Mouse (Mus musculus): ENCODE measurements around the gene Omp.

The Omp gene

DNA sequence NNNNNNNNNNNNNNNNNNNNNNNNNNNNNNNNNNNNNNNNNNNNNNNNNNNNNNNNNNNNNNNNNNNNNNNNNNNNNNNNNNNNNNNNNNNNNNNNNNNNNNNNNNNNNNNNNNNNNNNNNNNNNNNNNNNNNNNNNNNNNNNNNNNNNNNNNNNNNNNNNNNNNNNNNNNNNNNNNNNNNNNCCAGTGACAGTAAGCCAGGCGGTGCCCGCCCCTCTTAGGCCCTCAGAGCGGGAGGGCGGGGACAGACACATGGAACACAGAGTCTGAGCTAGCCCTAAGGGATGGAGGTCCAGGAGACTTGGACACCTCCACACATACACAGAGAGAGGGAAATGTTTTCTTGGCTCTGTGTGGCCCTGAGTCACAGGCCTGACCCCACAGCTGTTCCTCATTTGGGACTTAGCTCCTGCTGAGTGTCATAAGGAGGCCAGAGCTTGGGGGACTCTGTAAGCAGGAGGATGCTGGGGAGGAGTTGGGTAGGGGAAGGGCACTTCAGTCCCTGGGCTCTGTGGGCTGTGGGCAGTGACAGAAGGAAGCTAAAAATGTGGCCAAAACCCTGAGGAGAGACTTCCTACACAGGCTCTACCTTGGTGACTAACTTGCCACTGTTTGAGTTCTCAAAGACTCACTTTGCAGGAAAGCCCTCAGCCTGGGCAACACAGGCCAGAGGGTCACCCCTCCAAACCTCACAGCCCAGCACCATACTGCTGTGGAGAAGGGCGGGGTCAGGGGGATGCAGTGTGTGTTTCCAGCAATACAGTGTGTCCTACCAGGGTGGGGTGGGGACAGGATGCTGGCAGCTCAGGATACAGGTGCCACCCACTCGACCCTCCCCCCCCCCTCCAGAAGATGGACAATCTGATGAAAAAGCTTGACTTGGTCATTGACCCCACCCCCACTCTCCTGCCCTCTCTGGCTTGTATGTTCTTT is 26.1 kb upstream of the Omp start:
- peak; percentile 66 to 73 for DNase-seq (ENCODE audit: low spot score in 2 of 2)

DNA sequence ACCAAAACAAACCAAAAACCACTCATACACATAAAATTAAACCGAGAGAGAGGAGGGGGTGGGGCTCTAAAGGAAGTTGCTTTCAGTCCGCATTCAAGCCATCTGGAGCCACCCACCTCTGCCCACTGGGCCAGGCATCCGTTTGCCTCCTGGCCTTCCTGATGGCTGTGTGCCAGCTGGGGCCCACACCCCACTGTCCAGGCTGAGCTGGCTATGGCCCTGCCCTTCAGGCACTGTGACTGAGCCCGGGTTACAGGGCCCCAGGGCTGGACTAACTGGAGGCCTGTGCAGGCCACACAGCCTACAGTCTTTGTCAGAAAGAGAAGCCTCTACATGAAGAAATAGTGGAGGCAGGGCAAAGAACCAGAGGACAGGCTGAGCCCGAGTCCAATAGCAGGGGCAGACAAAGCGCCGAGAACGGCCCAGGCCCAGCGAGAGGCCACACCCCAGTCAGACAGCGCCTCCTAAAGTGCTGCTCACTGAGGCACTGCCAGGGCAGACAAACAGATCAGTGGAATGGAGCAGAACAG is 19.8 kb upstream of the Omp start:
- peak; percentile 53 to 66 for DNase-seq (ENCODE audit: low spot score in 2 of 2)

DNA sequence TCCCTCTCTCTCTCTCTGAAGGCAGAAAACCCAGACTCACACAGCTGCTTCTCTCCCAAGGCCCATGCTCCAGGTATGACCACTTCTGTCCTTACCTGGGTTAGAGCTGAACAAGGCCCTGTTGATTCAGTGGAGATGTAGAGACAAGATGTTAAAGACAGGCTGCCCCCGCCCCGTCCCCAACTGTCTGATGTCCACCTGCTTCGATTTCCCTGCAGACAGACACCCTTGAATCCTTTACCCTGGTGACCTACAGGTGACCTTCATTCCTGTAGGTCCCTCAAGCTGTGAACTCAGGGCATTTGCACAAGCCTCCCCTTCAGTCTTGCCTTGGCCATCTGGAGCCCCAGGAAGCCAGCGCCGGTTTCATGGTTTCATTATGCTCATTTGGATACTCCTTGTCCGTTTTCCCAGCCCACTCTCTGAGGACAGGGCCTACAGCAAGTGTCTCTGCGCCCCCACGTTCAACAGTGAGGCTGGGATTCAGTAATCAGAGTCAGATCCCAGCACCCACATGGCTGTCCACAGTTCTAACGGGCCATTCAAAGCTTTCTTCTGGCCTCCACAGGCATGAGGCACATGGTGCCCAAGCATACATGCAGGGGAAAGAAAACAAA is 19.2 kb upstream of the Omp start:
- DNase-seq (ENCODE audit: low spot score in 2 of 2) = peak in 1 of 2 experiments; percentile 9

DNA sequence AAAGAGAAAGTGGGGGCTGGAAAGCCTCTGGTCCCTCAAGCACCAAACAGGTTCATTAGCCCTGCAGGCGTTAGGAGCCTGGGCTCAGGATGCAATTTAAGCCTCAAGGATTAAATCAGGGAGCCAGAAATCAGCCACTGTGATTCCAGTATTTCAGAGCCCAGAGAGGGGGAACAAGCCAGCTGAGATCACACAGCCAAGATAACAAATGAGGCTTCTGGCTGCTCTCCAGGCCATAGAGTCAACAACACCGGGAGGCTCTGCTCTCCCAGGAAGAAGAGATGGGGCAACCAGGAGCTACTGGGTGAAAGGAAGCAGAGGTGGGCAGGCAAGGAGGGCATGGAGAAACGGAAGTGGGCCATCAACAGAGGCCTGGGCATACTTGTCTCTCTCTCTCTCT is 18.4 kb upstream of the Omp start:
- peak in 1 of 2 experiments; percentile 13 for DNase-seq (ENCODE audit: low spot score in 2 of 2)

DNA sequence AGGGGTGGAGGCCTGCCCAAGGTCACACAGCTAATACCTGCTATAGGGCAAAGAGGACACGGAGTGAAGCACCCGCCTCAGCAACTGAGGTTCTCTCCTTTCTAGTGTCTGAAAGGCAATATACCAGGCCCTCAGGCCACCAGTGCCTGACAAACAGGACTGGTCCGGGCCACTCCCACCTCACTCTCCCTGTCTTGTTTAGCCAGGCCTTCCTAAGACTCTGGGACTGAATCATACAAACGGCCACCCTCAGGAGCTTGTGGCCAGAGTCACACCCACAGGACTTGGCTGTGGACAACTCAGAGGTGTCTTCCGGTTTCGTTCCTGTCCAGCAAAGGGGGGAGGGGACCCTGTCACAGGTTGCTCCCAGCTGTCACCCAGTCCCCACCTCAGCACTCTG is 16.9 kb upstream of the Omp start:
- DNase-seq (ENCODE audit: low spot score in 2 of 2) = peak in 1 of 2 experiments; percentile 11

DNA sequence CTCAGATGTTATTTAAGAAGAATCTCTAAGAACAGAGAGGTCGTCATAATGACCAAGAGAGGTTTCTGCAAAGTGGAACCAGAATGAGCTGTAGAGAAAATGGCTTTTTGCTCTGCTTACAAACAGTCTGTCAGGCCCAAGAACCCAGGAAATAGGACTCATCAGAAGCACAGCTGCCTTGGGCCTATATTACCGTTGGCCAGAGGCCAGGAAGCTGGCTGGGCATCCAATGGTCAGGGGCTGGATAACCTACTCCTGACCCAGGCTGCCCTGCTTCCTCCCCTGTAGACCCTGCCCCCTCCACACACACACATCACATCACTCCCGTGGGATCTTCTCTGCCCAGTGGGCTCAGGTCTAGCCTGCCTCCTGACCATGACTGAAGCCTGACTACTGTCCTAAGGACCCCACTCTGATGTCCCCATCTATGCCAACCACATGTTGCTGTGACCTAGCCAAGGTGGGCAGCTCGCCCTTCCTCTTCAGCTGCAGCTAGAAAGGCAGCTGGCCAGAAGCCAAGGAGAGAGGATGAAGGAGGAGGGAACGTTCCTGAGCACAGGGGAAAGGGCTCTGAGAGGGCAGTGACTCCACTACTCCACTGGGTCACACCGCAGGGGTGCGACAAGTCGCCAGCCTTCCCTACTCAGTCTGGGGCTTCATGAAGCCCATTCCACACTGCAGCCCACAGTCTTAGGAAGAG is 14.9 kb upstream of the Omp start:
- DNase-seq (ENCODE audit: low spot score in 2 of 2) = no peak

DNA sequence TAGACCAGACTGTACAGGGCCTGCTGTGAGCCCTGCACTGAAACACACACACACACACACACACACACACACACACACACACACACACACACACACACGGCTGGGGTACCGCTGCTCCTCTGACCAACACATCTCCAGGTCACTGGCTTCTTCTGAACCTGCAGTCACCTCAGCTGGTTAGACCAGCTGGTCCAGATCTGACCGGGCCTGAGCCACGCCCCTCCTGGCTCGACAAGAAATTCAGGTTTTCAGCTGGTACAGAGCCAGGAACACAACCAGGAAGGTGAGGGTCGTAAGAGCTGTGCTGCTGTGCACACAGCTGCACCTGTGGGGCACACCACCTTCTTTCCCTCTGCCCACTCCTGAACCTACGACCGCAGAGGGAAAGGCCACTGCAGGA is 13.2 kb upstream of the Omp start:
- no peak for DNase-seq (ENCODE audit: low spot score in 2 of 2)

DNA sequence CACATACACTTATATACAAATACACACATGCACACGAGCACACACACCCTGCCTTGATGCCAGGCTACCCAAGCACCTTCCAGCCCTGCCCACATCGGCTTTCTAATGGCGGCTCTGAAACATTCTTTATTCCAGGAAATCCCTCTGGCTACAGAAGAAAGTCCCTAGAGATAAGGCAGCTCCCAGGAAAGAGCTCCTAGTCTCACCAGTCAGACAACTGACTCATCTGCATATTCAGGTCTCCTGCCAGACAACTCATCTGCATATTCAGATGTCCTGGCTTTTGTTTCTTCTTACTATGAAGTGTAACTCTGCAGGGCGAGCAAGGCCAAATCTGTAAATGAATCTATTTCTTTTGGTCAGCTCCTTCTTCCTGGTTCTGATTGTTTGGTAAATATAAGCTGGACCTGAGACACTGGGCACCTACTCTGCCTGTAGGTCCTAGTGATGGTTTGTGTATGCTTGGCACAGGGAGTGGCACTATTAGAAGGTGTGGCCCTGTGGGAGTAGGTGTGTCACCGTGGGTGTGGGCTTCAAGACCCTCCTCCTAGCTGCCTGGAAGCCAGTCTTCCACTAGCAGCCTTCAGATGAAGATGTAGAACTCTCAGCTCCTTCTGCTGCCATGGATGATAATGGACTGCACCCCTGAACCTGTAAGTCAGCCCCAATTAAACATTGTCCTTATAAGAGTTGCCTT is 12.5 kb upstream of the Omp start:
- DNase-seq (ENCODE audit: low spot score in 2 of 2) = no peak

DNA sequence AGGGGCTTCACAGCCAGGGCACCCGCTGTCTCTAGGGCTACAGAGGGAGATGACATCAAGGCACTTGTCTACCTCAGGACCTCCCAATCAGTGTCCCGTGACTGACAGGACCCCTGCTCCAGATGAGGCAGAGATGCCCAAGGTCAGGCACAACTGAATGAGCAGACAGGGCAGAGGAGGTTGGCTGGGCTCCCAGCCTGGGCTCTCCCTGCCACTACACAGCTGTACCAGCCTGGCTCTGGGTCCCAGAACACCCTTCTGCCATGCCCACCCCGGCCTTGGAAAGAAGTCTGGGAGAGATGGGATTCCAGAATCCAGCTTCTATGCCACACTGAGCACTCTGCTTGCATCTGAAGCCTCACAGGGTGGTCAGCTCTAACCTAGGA is 11.0 kb upstream of the Omp start:
- no peak for DNase-seq (ENCODE audit: low spot score in 2 of 2)

DNA sequence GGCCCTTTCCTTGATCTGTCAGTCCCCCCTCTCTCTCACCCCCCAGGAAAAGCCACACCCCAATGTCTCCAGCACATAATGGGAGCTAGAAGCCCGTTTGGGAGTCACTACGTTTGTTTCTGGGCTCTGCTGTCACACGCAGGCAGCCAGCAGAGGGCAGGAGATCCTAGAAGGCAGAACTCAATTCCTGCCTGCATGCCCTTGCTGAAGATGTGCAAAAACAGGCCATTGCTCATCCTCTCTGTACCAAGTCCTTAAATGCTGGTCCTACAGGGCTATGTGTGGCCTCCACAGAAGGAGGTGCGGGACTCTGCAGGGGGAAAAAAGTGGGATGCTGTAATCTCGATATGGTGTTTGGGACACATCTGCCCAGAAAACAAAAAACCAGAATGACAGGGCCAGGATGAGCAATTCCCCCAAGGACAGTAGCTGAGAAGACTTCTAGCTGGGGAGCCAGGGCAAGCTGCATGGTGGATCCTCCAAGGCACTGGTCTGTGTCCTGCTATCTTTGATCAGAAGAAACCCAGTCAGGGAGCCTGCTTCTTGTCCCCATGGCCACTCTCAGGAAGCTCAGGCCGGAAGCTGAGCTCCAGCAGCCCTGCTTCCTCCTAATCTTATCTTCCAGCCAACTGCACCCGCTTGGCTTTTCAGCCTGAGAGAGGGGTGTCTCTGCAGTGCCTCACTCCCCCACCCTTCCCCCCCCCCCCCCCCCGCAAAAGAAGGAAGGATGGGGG is 10.4 kb upstream of the Omp start:
- peak in 1 of 2 experiments; percentile 81 for DNase-seq (ENCODE audit: low spot score in 2 of 2)

DNA sequence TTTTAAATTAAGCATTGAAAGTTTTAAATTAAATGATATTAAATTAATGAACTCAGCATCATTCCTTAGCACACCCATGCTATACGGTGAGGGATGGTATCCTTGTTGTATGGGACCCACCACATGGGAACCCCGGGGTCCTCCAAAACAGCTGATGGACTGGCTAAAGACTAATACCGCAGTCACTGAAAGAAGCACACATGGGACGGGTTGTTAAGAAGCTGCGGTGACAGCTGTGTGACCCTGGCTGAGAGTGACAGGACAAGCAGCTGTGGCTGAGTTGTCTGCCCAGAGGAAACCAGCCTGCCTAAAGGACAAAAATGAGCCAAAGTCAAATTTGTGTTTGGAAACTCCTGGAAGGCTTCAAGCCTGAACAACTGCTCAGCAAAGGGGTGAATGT is 8.6 kb upstream of the Omp start:
- DNase-seq (ENCODE audit: low spot score in 2 of 2) = no peak

DNA sequence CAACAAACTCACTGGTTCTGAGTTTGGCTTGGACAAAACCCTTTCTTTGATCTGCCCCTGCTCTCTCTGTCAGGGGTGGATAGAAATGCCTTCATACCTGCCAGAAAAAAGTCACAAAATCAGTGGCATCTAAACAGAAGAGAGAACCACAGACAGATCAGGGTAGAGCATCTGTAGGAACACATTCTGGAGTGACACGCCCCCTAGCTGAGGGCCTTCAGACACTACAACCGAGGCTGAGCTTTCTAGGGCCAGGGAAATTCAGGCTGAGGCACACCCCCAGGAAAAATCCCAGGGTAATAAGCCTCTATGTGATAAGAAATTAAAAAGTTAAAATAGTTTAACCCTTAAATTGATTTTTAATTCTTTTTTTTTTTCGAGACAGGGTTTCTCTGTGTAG is 8.0 kb upstream of the Omp start:
- no peak for DNase-seq (ENCODE audit: low spot score in 2 of 2)

DNA sequence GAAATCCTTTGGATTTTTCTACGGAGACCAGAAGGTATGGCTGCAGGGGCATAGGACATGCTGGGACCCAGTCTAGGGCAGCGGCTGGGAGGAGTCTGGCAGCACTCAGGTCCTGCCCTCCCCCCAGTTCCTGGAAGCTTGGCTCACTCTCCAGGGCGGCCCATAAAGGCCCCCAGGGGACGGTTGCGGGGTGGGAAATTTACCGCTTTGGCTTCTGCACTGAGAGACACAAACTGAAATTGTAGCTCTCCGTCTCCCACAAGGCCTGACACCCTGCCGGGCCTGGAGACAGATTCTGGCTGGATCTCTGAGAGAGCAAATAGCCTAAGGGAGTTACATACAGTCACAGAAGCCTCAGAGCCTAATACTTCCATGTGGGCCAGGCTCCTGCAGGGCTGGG is 7.1 kb upstream of the Omp start:
- DNase-seq (ENCODE audit: low spot score in 2 of 2) = no peak

DNA sequence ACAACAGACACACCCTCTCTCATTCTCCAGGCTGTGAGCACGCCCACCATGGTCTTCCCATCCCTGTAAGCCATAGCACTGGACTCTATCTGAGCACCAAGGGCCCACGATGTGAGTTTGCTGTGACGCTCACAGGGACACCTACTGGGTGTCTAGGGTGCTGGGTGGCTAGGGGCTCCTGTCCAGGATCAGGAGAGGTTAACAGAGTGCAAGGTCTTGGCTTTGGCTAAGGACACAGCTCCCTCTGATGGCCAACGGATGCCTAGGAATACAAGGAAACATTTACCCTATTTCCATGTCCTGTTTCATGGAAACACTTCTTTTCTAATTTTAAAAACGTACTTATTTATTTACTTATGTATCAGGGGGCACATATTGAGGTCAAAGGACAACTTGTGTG is 5.2 kb upstream of the Omp start:
- no peak for DNase-seq (ENCODE audit: low spot score in 2 of 2)

DNA sequence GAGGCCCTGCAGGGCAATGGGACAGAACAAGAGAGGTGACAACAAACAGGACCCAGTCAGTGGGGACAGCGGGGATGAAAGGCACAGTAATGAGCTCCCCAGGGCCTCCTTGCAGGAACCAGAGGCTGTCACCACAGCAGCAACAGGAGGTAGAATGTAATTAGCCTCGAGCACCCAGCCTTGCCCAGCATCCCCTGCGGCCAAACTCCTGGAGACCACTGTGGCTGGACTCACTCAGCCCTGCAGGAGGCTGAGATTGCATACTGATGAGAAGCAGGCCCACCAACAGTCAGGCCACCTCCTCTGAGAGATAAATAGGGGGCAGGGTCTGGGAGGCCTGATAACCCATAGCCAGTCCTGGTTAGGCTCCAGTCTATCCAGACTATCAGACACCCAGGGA is 4.5 kb upstream of the Omp start:
- no peak for DNase-seq (ENCODE audit: low spot score in 2 of 2)

DNA sequence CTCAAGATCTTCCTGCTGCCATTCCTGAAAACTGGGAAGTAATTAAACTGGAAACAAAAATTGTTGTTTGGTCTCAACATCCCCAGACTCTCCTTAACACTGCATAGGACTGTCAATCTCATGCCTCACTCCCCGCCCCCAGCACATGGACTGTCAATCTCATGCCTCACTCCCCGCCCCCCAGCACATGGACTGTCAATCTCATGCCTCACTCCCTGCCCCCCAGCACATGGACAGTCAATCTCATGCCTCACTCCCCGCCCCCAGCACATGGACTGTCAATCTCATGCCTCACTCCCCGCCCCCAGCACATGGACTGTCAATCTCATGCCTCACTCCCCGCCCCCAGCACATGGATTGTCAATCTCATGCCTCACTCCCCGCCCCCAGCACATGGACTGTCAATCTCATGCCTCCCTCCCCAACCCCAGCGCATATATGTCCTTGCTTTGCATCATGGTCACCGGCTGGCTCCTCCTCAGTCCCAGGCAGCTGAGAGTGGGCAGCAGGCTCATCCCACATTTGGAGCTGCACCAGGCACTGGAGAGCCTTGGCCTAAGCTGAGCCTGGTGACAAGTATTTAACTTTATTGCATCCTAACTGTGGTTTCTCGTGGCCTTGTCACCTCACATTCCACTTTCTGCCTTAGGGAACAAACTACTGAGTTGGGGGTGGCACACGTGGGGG is 3.6 kb upstream of the Omp start:
- no peak for DNase-seq (ENCODE audit: low spot score in 2 of 2)

DNA sequence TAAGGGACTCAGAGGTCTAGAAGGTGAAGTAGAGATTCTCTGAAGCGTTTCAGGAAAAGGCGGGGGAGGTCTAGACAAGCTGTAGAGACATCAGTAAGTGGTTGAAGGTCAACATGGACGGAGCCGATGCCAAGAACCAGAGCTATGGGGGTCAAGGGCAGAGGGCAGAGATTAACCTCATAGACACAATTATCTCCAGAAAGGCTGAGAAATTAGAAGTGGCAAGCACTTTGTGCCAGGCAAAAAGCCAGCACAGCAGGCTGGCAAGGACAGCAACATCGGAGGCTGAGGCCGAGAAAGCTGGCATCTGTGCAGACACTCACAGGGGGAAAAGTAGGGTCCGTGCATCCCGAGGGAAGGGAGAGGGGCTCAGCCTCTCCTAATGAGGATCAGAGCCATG is 2.5 kb upstream of the Omp start:
- DNase-seq (ENCODE audit: low spot score in 2 of 2) = no peak

DNA sequence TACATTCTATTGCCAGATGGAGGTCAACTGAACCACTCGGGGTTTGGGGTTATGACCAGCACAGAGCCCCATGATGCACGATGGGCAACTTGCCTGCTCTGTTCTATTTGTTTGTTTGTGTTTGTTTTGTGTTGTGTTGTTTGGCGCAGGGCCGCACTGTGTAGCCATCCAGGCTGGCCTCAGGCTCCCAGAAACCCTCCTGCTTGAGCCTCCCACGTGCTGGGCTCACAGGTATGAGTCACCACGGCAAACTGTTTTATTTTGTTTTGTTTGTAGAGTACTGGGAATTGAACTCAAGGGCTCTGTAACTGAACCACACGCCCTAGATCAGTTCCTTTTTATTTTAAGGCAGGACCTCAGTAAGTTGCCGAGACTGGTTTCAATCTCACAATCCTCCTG is 1.1 kb upstream of the Omp start:
- DNase-seq (ENCODE audit: low spot score in 2 of 2) = no peak

DNA sequence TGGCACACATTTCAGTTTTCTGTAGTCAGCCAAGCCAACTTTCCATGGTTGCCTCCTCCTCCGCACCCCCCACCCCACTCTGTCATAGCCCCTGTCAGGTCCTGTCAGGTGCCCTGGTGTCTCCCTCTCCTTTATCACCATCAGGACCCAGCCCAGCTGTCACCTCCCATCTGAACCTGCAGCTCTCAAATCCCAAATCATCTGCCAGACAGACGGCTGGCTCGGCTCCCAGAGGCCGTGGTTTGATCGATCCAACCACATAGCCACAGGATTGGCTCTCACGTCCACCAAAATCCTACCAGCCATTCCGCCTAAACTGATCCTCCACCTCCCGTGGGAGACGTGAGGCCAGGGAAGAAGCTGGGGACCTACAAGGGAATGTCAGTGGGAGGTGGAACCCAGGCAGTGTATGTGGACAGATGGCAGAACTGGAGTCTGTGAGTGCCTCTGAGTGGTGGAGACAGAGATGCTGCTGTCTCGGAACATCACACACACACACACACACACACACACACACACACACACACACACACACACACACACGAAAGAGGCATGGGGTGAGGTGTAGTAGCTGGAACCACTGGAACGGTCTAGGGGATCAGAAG is 642 bp upstream of the Omp start:
- DNase-seq (ENCODE audit: low spot score in 2 of 2) = no peak

DNA sequence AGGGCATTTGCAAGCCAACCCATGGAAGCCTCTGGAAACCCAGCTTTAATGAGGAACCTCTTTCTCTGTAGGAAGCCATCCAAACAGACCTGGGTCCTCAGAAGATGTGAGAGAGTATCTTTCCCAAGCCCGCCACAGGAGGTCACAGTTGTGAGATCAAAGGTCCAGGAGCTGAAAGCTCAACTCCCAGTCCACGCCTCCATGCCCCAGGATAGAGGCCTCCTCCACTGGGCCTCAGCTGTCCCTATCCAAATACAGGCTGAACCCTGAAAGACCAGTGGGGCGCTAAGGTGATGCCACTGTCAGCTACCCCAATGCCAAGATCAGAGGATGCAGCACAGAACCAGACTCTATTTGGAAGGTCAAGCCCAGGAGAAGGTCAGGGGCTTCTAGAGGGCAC is 2.7 kb downstream of the Omp start:
- DNase-seq (ENCODE audit: low spot score in 2 of 2) = no peak
